Mouse (Mus musculus) intestine, embryonic 16.5 days (tissue): ENCODE data around the gene Espnl. TPM values are rescaled to one million over a fixed set of nuclear protein-coding genes. Genes with fewer than 3 reads are reported as not detected.

Experiments used
- ATAC-seq: fragments of 200-750 bp; cut with Nextera tagmentation; 2 replicates; pipeline ENCODE4 v1.8.0; 2017; ENCODE audit warnings: moderate TSS enrichment, moderate library complexity
- H3K27ac ChIP-seq: fragments of 300-500 bp; sonication (generic); 2 replicates; pipeline ENCODE4 v1.5.1; 2014; ENCODE audit warnings: mild to moderate bottlenecking, low read length
- H3K27me3 ChIP-seq: fragments of 300-500 bp; sonication (generic); replicated peaks from 2 replicates; pipeline ENCODE4 v1.6.1; 2014; ENCODE audit warnings: low read length, control low read depth, mixed read lengths; ENCODE audit not compliant: control insufficient read depth, insufficient read depth
- H3K36me3 ChIP-seq: fragments of 300-500 bp; sonication (generic); 2 replicates; pipeline ENCODE4 v1.6.1; 2014; ENCODE audit warnings: low read length, control low read depth; ENCODE audit not compliant: control insufficient read depth, insufficient read depth
- H3K4me1 ChIP-seq: fragments of 300-500 bp; sonication (generic); 2 replicates; pipeline ENCODE4 v1.6.1; 2014; ENCODE audit warnings: low read length, control low read depth, mixed read lengths; ENCODE audit not compliant: control insufficient read depth, insufficient read depth
- H3K4me2 ChIP-seq: fragments of 300-500 bp; sonication (generic); 2 replicates; pipeline ENCODE4 v1.6.1; 2014; ENCODE audit warnings: low read depth, low read length, control low read depth
- H3K4me3 ChIP-seq: fragments of 300-500 bp; sonication (generic); 2 replicates; pipeline ENCODE4 v1.5.1; 2014; ENCODE audit warnings: mild to moderate bottlenecking, low read length
- H3K9ac ChIP-seq: fragments of 300-500 bp; sonication (generic); 2 replicates; pipeline ENCODE4 v1.6.1; 2014; ENCODE audit warnings: low read depth, low read length
- H3K9me3 ChIP-seq: fragments of 300-500 bp; sonication (generic); 2 replicates; pipeline ENCODE4 v1.6.1; 2016; ENCODE audit warnings: low read length, control low read depth; ENCODE audit not compliant: control insufficient read depth
- WGBS: fragments of 180-500 bp; shearing (Covaris S2); extraction: QIAGEN DNeasy Blood & Tissue Kit; methylation state at CpG from one replicate; pipeline ENCODE4 v1.1.7; 2014; 5-methylcytosine and 5-hydroxymethylcytosine counted together
- polyA plus RNA-seq: library from polyadenylated mRNA; unstranded; fragments of >200 nt; fragmentation: Nextera tagmentation; extraction: Ambion mirVana; gene quantifications from 2 replicates; pipeline ENCODE4 v1.2.1, GENCODE M21; 2015

The Espnl gene
- polyA plus RNA-seq, 1 experiment from 2014 or later, result 0.09 TPM

DNA sequence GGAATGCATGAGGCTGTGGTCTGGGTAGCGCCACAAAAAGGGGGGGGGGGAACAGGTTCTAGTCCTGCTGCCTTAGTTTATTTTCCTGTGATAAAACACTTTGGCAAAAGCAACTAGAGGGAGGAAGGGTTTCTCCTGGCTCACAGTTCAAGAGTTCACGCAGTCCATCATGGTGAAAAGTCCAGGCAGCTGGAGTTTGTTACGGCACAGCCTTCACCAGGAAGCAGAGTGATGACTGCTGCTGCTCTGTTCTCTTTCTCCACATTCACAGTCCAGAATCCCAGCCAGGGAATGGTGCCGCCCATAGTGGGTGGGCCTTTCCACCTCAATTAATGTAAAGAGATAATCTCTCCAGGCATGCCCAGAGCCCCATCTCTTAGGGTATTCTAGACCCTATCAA, 9.6 kb upstream of the Espnl start:
- 86% methylated on average over 4 of the region's 4 CpGs for WGBS
- no peaks in the 10 kb centered on the region for H3K9me3 ChIP-seq
- peaks cover 2% of the 10 kb centered on the region for H3K36me3 ChIP-seq
- H3K4me3 ChIP-seq, result no peak overlapping the region
- H3K9ac ChIP-seq, result no peak overlapping the region
- H3K27me3 ChIP-seq, result no peaks in the 10 kb centered on the region
- H3K27ac ChIP-seq, result no peak overlapping the region
- ATAC-seq, result no peak
- H3K4me2 ChIP-seq, result no peak overlapping the region
- H3K4me1 ChIP-seq, result no peaks in the 10 kb centered on the region

GRCm38 (mm10) chr1:91313251-91313650, 8.6 kb upstream of the Espnl start:
- no peaks in the 10 kb centered on the region for H3K4me1 ChIP-seq
- no peak for ATAC-seq
- H3K4me3 ChIP-seq, result no peak overlapping the region
- H3K4me2 ChIP-seq, result no peak overlapping the region
- 30% methylated on average over 5 of the region's 5 CpGs for WGBS
- H3K27ac ChIP-seq, result peak overlapping the region; percentile 30; the same call in 1 of the 2 replicates
- H3K9ac ChIP-seq, result no peak overlapping the region
- no peaks in the 10 kb centered on the region for H3K9me3 ChIP-seq
- H3K27me3 ChIP-seq, result no peaks in the 10 kb centered on the region
- H3K36me3 ChIP-seq, result peaks cover 2% of the 10 kb centered on the region; the same call in 1 of the 2 replicates

DNA sequence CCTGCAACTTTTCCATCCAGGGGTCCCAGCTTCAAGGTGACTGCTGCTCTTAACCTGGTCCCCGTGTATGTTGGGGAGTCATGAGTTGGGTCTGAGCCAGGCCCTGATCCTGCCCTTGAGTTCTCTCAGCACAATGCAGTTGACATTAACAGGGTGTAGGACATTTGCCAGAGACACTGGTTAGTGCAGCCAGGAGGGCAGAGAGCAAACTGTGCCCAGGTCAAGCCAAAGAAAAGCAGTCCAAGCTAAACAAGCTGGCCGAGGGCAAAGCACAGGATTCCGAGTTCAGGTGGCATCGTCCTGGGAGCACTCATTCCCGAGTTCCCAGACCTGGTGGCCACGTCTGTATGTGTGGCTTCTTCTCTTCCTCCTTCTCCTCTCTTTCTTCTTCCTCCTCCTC, 4.2 kb upstream of the Espnl start:
- H3K36me3 ChIP-seq, result no peaks in the 10 kb centered on the region
- no peaks in the 10 kb centered on the region for H3K4me1 ChIP-seq
- no peaks in the 10 kb centered on the region for H3K27me3 ChIP-seq
- H3K4me3 ChIP-seq, result no peak overlapping the region
- H3K27ac ChIP-seq, result no peak overlapping the region
- H3K9ac ChIP-seq, result no peak overlapping the region
- WGBS, result 83% methylated on average over 6 of the region's 6 CpGs
- no peaks in the 10 kb centered on the region for H3K9me3 ChIP-seq
- no peak for ATAC-seq
- H3K4me2 ChIP-seq, result no peak overlapping the region

DNA sequence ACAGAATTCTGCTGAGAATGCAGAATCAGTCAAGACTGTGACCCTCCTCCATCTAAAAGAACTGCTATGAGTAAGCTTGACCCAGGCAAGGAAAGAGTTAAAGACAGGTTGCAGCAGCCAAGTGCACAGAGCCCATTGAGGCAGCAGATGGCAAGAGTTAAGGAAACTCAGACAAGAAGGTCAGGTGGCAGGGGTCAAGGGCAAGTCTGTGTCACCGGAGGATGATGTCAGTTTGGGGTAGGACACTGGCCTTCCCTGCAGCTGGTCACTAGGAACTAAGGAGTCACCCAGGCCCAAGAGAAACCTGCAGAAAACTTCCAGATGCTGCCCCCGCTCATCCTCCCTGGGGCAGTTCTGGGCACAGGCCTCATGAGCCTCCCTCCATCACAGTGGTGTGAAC, 2.8 kb downstream of the Espnl start:
- H3K4me1 ChIP-seq, result no peaks in the 10 kb centered on the region
- H3K9ac ChIP-seq, result no peak overlapping the region
- ATAC-seq, result no peak
- no peaks in the 10 kb centered on the region for H3K27me3 ChIP-seq
- no peak overlapping the region for H3K27ac ChIP-seq
- H3K4me3 ChIP-seq, result no peak overlapping the region
- H3K4me2 ChIP-seq, result no peak overlapping the region
- no peaks in the 10 kb centered on the region for H3K36me3 ChIP-seq
- H3K9me3 ChIP-seq, result no peaks in the 10 kb centered on the region
- WGBS, result 79% methylated on average over 2 of the region's 2 CpGs

DNA sequence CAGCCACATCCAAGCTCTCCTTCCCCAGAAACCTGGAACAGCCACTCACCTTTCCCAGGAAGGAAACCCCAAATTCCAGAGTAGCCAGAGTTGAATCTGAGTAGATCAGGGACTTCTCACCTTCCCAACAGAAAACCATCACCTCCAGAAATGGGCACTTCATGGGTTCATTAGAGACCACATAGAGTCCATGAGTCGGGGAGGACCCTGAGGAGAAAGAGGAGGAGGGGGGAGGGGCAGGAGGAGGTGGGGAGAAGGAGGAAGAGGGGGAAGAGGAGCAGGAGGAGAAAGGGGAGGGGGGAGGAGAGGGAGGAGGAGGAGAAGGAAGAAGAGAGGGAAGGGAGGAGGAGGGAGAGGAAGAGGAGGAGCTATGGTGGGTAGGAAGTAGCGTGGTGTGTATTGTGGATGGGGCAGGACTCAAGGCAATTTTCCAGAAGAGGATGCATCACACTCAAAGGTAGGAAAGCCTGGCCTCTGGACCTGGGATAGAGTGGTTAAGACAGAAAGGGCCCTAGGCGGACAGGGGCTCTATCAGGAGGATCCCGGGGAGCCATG, 3.7 kb downstream of the Espnl start:
- ATAC-seq, result no peak
- no peak overlapping the region for H3K9ac ChIP-seq
- no peaks in the 10 kb centered on the region for H3K9me3 ChIP-seq
- no peaks in the 10 kb centered on the region for H3K27me3 ChIP-seq
- no peaks in the 10 kb centered on the region for H3K36me3 ChIP-seq
- H3K27ac ChIP-seq, result no peak overlapping the region
- no peak overlapping the region for H3K4me3 ChIP-seq
- no peak overlapping the region for H3K4me2 ChIP-seq
- 77% methylated on average over 4 of the region's 4 CpGs for WGBS
- no peaks in the 10 kb centered on the region for H3K4me1 ChIP-seq

DNA sequence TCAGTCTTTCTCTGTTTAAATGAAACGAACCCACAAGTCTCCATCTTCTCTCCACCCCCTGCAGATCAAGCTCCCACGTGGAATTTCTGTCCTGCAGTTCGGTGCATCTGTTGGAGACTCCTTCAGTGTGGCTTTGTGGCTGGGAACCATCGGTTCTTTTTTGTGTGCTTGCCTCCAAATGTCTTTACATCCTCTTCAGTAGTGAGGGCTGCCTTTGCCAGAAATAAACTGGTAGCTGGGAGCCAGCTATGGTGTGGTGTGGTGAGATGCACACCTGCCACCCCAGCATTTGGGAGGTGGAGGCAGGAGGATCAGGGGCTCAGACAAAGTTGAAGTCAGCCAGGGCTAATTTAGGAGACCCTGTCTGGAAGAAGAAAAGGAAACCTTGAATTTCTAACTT, 10.2 kb downstream of the Espnl start:
- H3K4me3 ChIP-seq, result no peak overlapping the region
- no peak for ATAC-seq
- no peaks in the 10 kb centered on the region for H3K36me3 ChIP-seq
- no peak overlapping the region for H3K9ac ChIP-seq
- no peaks in the 10 kb centered on the region for H3K4me1 ChIP-seq
- H3K27me3 ChIP-seq, result no peaks in the 10 kb centered on the region
- no peak overlapping the region for H3K4me2 ChIP-seq
- H3K27ac ChIP-seq, result no peak overlapping the region
- H3K9me3 ChIP-seq, result no peaks in the 10 kb centered on the region
- WGBS, result 51% methylated on average over 4 of the region's 4 CpGs

DNA sequence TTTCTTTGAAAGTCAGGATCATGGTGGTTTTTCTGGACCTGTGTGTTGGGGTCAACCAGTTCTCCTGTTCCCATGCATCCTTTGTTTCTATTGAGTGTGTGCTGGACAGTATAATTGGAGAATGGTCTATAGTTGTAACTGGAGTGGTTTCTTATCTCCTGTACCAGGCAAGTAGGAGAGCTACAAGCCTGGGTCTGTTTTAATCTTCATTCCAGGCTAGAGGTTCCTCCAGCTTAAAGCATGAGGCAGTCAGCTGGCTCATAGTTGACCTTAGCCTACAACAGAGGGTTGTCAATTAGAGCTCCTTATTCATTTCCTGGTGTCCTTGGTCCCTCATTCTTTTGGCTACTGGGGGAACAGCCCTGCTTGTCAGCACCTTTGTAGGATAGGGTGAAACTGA, 11.7 kb downstream of the Espnl start:
- H3K9me3 ChIP-seq, result no peaks in the 10 kb centered on the region
- no peak overlapping the region for H3K4me2 ChIP-seq
- H3K27ac ChIP-seq, result no peak overlapping the region
- no peak for ATAC-seq
- no peaks in the 10 kb centered on the region for H3K36me3 ChIP-seq
- H3K4me1 ChIP-seq, result no peaks in the 10 kb centered on the region
- H3K4me3 ChIP-seq, result no peak overlapping the region
- no peak overlapping the region for H3K9ac ChIP-seq
- peaks cover 2% of the 10 kb centered on the region; the same call in 1 of the 2 replicates for H3K27me3 ChIP-seq

GRCm38 (mm10) chr1:91337355-91337754, 15.5 kb downstream of the Espnl start:
- no peak overlapping the region for H3K4me3 ChIP-seq
- peaks cover 3% of the 10 kb centered on the region; the same call in 1 of the 2 replicates for H3K27me3 ChIP-seq
- no peaks in the 10 kb centered on the region for H3K36me3 ChIP-seq
- H3K4me1 ChIP-seq, result no peaks in the 10 kb centered on the region
- WGBS, result 88% methylated on average over 7 of the region's 7 CpGs
- ATAC-seq, result no peak
- no peak overlapping the region for H3K4me2 ChIP-seq
- H3K9ac ChIP-seq, result no peak overlapping the region
- no peak overlapping the region for H3K27ac ChIP-seq
- H3K9me3 ChIP-seq, result no peaks in the 10 kb centered on the region

GRCm38 (mm10) chr1:91344001-91344400, 22.1 kb downstream of the Espnl start:
- Histone ChIP-seq H3K9me3 (no peaks in the 10 kb centered on the region), H3K9ac (no peak overlapping the region), H3K4me1 (peaks cover 9% of the 10 kb centered on the region), H3K27me3 (peaks cover 38% of the 10 kb centered on the region), H3K4me3 (no peak overlapping the region), H3K27ac (no peak overlapping the region), H3K4me2 (no peak overlapping the region), H3K36me3 (no peaks in the 10 kb centered on the region)
- ATAC-seq, result no peak
- 73% methylated on average over 3 of the region's 3 CpGs for WGBS
